Mouse (Mus musculus) heart, postnatal 0 days (tissue): ENCODE measurements at regions not wholly inside any gene's neighbourhood (a gene's known extent, or its start where the extent isn't known, plus 50 kb on each side); places are given as distances from the start of the nearest gene placed in this dataset.

Experiments used
- ATAC-seq: fragments of 200-750 bp; cut with Nextera tagmentation; 2 replicates; pipeline ENCODE4 v1.8.0; 2017; ENCODE audit warnings: low read depth, moderate number of reproducible peaks, moderate library complexity; ENCODE audit not compliant: insufficient read depth
- DNase-seq: peaks from one replicate; pipeline ENCODE4 v3.0.0-alpha.2; 2016; ENCODE audit warnings: low spot score
- H3K27ac ChIP-seq: fragments of 300-500 bp; sonication (generic); 2 replicates; pipeline ENCODE4 v1.5.1; 2014; ENCODE audit warnings: low read depth, mild to moderate bottlenecking
- H3K27me3 ChIP-seq: fragments of 300-500 bp; sonication (generic); 2 replicates; pipeline ENCODE4 v1.6.1; 2014; ENCODE audit warnings: low read length, mixed read lengths; ENCODE audit not compliant: control insufficient read depth, insufficient read depth
- H3K36me3 ChIP-seq: fragments of 300-500 bp; sonication (generic); replicated peaks from 2 replicates; pipeline ENCODE4 v1.6.1; 2014; ENCODE audit warnings: low read length, mixed read lengths; ENCODE audit not compliant: control insufficient read depth, insufficient read depth
- H3K4me1 ChIP-seq: fragments of 300-500 bp; sonication (generic); 2 replicates; pipeline ENCODE4 v1.6.1; 2014; ENCODE audit warnings: antibody characterized with exemption; ENCODE audit not compliant: control insufficient read depth, insufficient read depth
- H3K4me2 ChIP-seq: fragments of 300-500 bp; sonication (generic); 2 replicates; pipeline ENCODE4 v1.6.1; 2014; ENCODE audit warnings: low read depth, mild to moderate bottlenecking, low read length, moderate library complexity
- H3K4me3 ChIP-seq: fragments of 300-500 bp; sonication (generic); 2 replicates; pipeline ENCODE4 v1.5.1; 2014; ENCODE audit warnings: low read depth, low read length
- H3K9ac ChIP-seq: fragments of 300-500 bp; sonication (generic); replicated peaks from 2 replicates; pipeline ENCODE4 v1.6.1; 2014; ENCODE audit warnings: low read depth, low read length, mixed read lengths
- H3K9me3 ChIP-seq: fragments of 300-500 bp; sonication (generic); replicated peaks from 2 replicates; pipeline ENCODE4 v1.6.1; 2016; ENCODE audit warnings: low read length; ENCODE audit not compliant: control insufficient read depth
- CTCF ChIP-seq: IDR thresholded peaks from 2 replicates; pipeline ENCODE4 v1.5.1; 2016; ENCODE audit warnings: antibody characterized with exemption, control low read depth, low read depth
- EP300 ChIP-seq: IDR thresholded peaks from 2 replicates; pipeline ENCODE4 v1.6.1; 2016; ENCODE audit warnings: antibody characterized with exemption, low read depth
- WGBS: fragments of 180-500 bp; shearing (Covaris S2); extraction: QIAGEN DNeasy Blood & Tissue Kit; methylation state at CpG from one replicate; pipeline ENCODE4 v1.1.7; 2014; 5-methylcytosine and 5-hydroxymethylcytosine counted together

GRCm38 (mm10) chr1:13879126-13879525 is 2214.0 kb downstream of the 4930444P10Rik start:
- no peak overlapping the region for H3K4me2 ChIP-seq
- H3K27ac ChIP-seq, result no peak overlapping the region
- 75% methylated on average over 2 of the region's 2 CpGs for WGBS
- DNase-seq, result no peak
- TF ChIP-seq CTCF (no peak), EP300 (no peak)
- no peaks in the 10 kb centered on the region for H3K9me3 ChIP-seq
- H3K4me1 ChIP-seq, result no peaks in the 10 kb centered on the region
- H3K27me3 ChIP-seq, result no peaks in the 10 kb centered on the region
- no peak for ATAC-seq
- no peaks in the 10 kb centered on the region for H3K36me3 ChIP-seq
- H3K4me3 ChIP-seq, result no peak overlapping the region
- H3K9ac ChIP-seq, result no peak overlapping the region

- Histone ChIP-seq H3K27me3 (no peaks in the 10 kb centered on the region), H3K9me3 (no peaks in the 10 kb centered on the region), H3K36me3 (no peaks in the 10 kb centered on the region), H3K9ac (no peak overlapping the region), H3K4me2 (no peak overlapping the region), H3K27ac (no peak overlapping the region), H3K4me1 (no peaks in the 10 kb centered on the region), H3K4me3 (no peak overlapping the region)
- TF ChIP-seq EP300 (no peak), CTCF (no peak)
- DNase-seq (no peak), ATAC-seq (no peak)
These were observed 2219.2 kb downstream of the 4930444P10Rik start for GRCm38 (mm10) chr1:13873925-13874324.

- no peaks in the 10 kb centered on the region for H3K9me3 ChIP-seq
- H3K4me2 ChIP-seq, result no peak overlapping the region
- no peak overlapping the region for H3K27ac ChIP-seq
- H3K9ac ChIP-seq, result no peak overlapping the region
- H3K4me3 ChIP-seq, result no peak overlapping the region
- no peaks in the 10 kb centered on the region for H3K4me1 ChIP-seq
- DNase-seq (no peak), ATAC-seq (no peak)
- no peaks in the 10 kb centered on the region for H3K36me3 ChIP-seq
- TF ChIP-seq EP300 (no peak), CTCF (no peak)
- H3K27me3 ChIP-seq, result no peaks in the 10 kb centered on the region
These were observed 2220.6 kb downstream of the 4930444P10Rik start for GRCm38 (mm10) chr1:13872536-13872935.

GRCm38 (mm10) chr1:13870631-13871286 is 2222.4 kb downstream of the 4930444P10Rik start:
- WGBS, result 76% methylated on average over 3 of the region's 3 CpGs
- no peaks in the 10 kb centered on the region for H3K27me3 ChIP-seq

GRCm38 (mm10) chr1:13865713-13866112 is 2227.4 kb downstream of the 4930444P10Rik start:
- no peak overlapping the region for H3K27ac ChIP-seq
- H3K4me1 ChIP-seq, result no peaks in the 10 kb centered on the region
- no peaks in the 10 kb centered on the region for H3K27me3 ChIP-seq
- H3K4me2 ChIP-seq, result no peak overlapping the region
- no peaks in the 10 kb centered on the region for H3K9me3 ChIP-seq
- DNase-seq (no peak), ATAC-seq (no peak)
- no peak for TF ChIP-seq EP300
- TF ChIP-seq CTCF, result no peak
- no peaks in the 10 kb centered on the region for H3K36me3 ChIP-seq
- H3K4me3 ChIP-seq, result no peak overlapping the region
- H3K9ac ChIP-seq, result no peak overlapping the region

More at GRCm38 (mm10) chr1:13870631-13871286, 2222.4 kb downstream of the 4930444P10Rik start:
- Histone ChIP-seq H3K9ac (no peak overlapping the region), H3K4me2 (no peak overlapping the region), H3K4me3 (no peak overlapping the region), H3K9me3 (no peaks in the 10 kb centered on the region), H3K27ac (no peak overlapping the region), H3K4me1 (no peaks in the 10 kb centered on the region), H3K36me3 (no peaks in the 10 kb centered on the region)
- no peak for TF ChIP-seq EP300
- TF ChIP-seq CTCF, result no peak
- ATAC-seq (no peak), DNase-seq (no peak)

- Histone ChIP-seq H3K9me3 (no peaks in the 10 kb centered on the region), H3K27me3 (no peaks in the 10 kb centered on the region), H3K9ac (no peak overlapping the region), H3K4me3 (no peak overlapping the region), H3K4me1 (no peaks in the 10 kb centered on the region), H3K27ac (no peak overlapping the region), H3K4me2 (no peak overlapping the region), H3K36me3 (no peaks in the 10 kb centered on the region)
- 13% methylated on average over 1 of the region's 1 CpGs for WGBS
- DNase-seq (no peak), ATAC-seq (no peak)
- TF ChIP-seq EP300 (no peak), CTCF (no peak)
These were observed 2229.4 kb downstream of the 4930444P10Rik start for GRCm38 (mm10) chr1:13863712-13864111.
